Mouse (Mus musculus): ENCODE results near the gene Vmn1r11.

Vmn1r11 gene

DNA sequence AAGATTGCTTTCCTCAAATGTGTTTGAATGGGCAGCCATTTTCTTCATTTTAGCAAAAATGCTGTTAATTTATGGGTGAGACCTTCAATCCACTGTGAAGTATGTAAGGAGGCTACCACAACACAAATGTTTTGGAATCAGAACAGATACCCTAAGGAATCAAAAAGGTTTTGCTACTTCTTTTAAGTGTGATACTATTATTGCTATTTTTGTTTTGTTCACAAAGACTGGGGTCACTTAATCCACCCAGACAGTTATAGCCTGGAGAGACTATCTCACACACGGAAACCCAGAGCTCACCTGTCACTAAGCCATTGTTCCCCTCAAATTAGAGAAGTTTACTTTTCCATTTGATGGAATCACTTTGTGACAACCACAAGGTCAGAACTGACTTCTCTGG, at the start of gene Vmn1r11:
Gene Vmn1r11 (plus strand): TSS at position 301 of the 400 bp plus-strand sequence.
- no peak for DNase-seq (ENCODE audit: low spot score)

DNA sequence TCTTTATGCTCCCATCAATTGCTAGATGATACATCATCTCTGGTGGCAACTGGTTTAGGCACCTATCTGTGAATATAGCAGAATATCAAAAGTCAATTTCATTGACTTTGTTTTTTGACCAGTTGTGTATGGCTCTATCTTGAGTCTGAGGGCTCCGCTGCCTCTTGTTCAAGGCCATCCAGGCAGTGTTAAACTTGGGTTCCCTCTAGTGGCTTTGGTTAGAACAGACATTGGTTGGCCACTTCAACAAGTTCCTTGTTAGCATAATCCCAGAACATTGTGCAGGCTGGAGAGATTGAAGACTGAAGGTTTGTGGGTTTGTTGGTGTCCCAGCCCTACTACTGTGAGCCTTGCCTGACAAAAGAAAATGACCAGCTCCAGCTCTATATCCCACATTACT, 26.9 kb upstream of the Vmn1r11 start:
- DNase-seq (ENCODE audit: low spot score): no peak

DNA sequence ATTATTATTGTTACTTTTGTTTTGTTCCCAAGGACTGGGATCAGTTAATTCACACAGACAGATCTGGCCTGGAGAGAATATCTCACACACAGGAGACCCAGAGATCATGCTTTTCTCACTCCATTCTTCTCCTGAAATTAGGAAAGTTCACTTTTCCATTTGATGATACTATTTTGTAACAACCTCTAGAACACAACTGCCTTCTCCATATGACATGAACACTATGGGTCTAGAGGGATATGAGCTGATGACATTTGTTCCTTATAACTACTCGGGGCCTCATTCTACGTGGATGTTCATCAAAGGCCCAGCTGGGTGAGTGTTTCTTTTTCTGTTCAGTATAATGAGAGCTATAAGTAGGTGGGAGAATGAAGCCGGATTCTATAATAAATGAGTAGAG, 24.1 kb upstream of the Vmn1r11 start, which contains the start of gene Vmn1r10:
Gene Vmn1r10 (plus strand): TSS at position 301 of the 400 bp plus-strand sequence.
- DNase-seq (ENCODE audit: low spot score): no peak

DNA sequence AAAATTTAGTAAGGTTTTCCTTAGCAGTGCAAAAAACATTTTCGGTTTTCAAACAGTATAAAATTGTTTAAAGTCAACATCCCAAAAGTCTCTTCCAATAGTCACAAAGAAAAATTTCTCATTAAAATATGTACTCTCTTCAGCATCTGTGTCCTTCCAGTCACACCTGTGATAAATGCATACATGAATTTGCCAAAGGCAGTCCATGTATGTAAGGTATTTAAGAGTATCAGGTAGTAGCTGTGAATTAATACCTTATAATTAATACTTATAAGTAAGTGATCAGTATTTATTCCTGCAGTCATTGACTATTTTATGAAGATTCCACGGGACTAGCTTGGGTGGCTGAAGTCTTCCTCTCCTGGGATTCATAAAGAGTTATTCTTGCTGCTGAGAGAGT, 23.4 kb downstream of the Vmn1r11 start, which contains the start of gene Vmn1r12:
Gene Vmn1r12 (plus strand): TSS at position 301 of the 400 bp plus-strand sequence.
- DNase-seq (ENCODE audit: low spot score): no peak
